Comparison of ENCODE assay signal across 8 mouse cellular contexts in the genomic region with DNA sequence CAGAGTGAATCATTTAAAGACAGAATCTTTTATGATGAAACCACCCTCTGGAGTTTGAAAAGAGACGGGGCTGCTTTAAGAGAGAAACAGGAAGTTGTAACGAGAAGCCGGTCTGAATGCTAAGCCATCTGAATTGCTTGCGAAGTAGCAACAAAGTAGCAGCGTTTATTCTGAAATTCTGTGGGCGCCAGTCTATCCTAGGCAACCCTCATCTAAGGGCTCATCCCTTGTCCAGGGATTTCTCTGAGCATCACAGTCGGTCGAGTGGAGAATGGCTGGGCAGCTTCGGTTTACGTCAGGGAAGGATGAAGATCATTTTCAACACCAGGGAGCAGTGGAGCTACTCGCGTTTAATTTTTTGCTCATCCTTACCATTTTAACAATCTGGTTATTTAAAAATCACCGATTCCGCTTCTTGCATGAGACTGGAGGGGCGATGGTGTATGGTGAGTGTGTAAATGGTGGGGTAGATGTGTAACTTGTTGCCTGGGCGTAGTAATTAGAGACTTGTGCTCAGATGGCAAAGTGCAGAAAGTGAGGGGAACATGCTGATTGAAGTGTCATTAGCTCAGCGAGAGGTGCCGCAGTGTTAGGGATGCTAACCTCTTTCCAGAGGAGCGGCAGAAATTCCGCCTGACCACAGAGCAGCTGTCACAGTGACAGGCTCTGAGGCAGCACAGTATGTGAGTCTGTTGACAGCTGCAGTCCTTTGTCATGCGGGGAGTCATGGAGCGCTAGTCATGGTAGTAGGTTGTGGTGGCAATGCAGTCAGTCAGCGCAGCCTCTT. TPM values are rescaled to one million over a fixed set of nuclear protein-coding genes. Genes with fewer than 3 reads are reported as not detected.
DNase-seq lines count a peak whose midpoint lies in the region; ATAC-seq and TF ChIP-seq lines count a peak whose summit lies in the region.

A gene (plus strand): TSS at position 119 of the 787 bp plus-strand sequence.

- peak within 1 kb of the TSS; percentile 70 for H3K9ac ChIP-seq in heart, embryonic 16.5 days (ENCODE audit: low read length)
- peak within 1 kb of the TSS; percentile 75 for H3K9ac ChIP-seq in neural tube, embryonic 13.5 days

- no peak for TF ChIP-seq POLR2A in bone marrow macrophage, adult 2 months (IDR thresholded peaks at IDR 0.05; ENCODE audit: borderline replicate concordance, low read depth, low read length)
- TF ChIP-seq POLR2A in lung, adult 2 months (IDR thresholded peaks at IDR 0.05; ENCODE audit: borderline replicate concordance, extremely low read depth, low read depth, low read length), result no peak

- peaks cover 32% of the 10 kb centered on the region for H3K4me1 ChIP-seq in bone marrow macrophage, adult 2 months (ENCODE audit: control insufficient read depth, insufficient read depth, low read length)
- H3K4me1 ChIP-seq in erythroblast, embryonic 14.5 days (ENCODE audit: control insufficient read depth), result peaks cover 4% of the 10 kb centered on the region
- no peaks in the 10 kb centered on the region for H3K4me1 ChIP-seq in heart, embryonic 16.5 days (ENCODE audit: control insufficient read depth, insufficient read depth, low read length)
- H3K4me1 ChIP-seq in lung, adult 2 months (ENCODE audit: control insufficient read depth, insufficient read depth, low read length), result peaks cover 2% of the 10 kb centered on the region; the same call in 1 of the 2 replicates
- peaks cover 22% of the 10 kb centered on the region for H3K4me1 ChIP-seq in neural tube, embryonic 13.5 days (replicated peaks)

- peak within 1 kb of the TSS; percentile 85 for H3K4me2 ChIP-seq in heart, embryonic 16.5 days (ENCODE audit: low read depth, low read length)
- H3K4me2 ChIP-seq in neural tube, embryonic 13.5 days, result peak within 1 kb of the TSS; percentile 89

- DNase-seq in CD8-positive naive resting alpha-beta T cell, adult 2 months (ENCODE audit: low read depth in 2 of 2, low spot score in 2 of 2), result peak; percentile 19 to 40
- DNase-seq in layer of hippocampus, adult 8-10 months (ENCODE audit: low spot score in 2 of 2), result peak; percentile 51 to 59
- peak; percentile 30 for DNase-seq in lung, adult 2 months
- DNase-seq in ovary, postnatal 36 days (ENCODE audit: low spot score), result no peak

- TF ChIP-seq CTCF in bone marrow macrophage, adult 2 months (IDR thresholded peaks at IDR 0.05; ENCODE audit: low read depth, low read length), result no peak
- no peak for TF ChIP-seq CTCF in lung, adult 2 months (IDR thresholded peaks at IDR 0.05; ENCODE audit: insufficient read depth, low read length)

- peak within 1 kb of the TSS; percentile 80 for H3K27ac ChIP-seq in bone marrow macrophage, adult 2 months (ENCODE audit: insufficient read depth, low read depth, low read length)
- H3K27ac ChIP-seq in heart, embryonic 16.5 days (ENCODE audit: low read length), result peak within 1 kb of the TSS; percentile 71
- peak within 1 kb of the TSS; percentile 73 for H3K27ac ChIP-seq in neural tube, embryonic 13.5 days (replicated peaks)

- H3K36me3 ChIP-seq in erythroblast, embryonic 14.5 days (ENCODE audit: control insufficient read depth), result no peaks in the 10 kb centered on the region
- no peaks in the 10 kb centered on the region for H3K36me3 ChIP-seq in heart, embryonic 16.5 days (ENCODE audit: control insufficient read depth, insufficient read depth)
- H3K36me3 ChIP-seq in neural tube, embryonic 13.5 days, result no peaks in the 10 kb centered on the region

- H3K27me3 ChIP-seq in erythroblast, embryonic 14.5 days (ENCODE audit: control insufficient read depth), result peaks cover 7% of the 10 kb centered on the region
- H3K27me3 ChIP-seq in heart, embryonic 16.5 days (ENCODE audit: control insufficient read depth, insufficient read depth, low read length), result no peaks in the 10 kb centered on the region
- H3K27me3 ChIP-seq in neural tube, embryonic 13.5 days, result no peaks in the 10 kb centered on the region

- peak within 1 kb of the TSS; percentile 67 for H3K4me3 ChIP-seq in bone marrow macrophage, adult 2 months (ENCODE audit: insufficient read depth, low read length)
- H3K4me3 ChIP-seq in erythroblast, embryonic 14.5 days (replicated peaks), result peak within 1 kb of the TSS; percentile 46
- H3K4me3 ChIP-seq in heart, embryonic 16.5 days (ENCODE audit: low read length), result peak within 1 kb of the TSS; percentile 73
- H3K4me3 ChIP-seq in lung, adult 2 months (replicated peaks; ENCODE audit: extremely low read depth, low read depth, low read length), result peak within 1 kb of the TSS; percentile 76
- H3K4me3 ChIP-seq in neural tube, embryonic 13.5 days, result peak within 1 kb of the TSS; percentile 55

- peak; percentile 42 for ATAC-seq in heart, embryonic 16.5 days (replicated peaks; ENCODE audit: extremely low read depth, insufficient read depth, low FRiP score)
- peak; percentile 89 for ATAC-seq in neural tube, embryonic 13.5 days (ENCODE audit: low read depth)

- no peaks in the 10 kb centered on the region for H3K9me3 ChIP-seq in erythroblast, embryonic 14.5 days (ENCODE audit: control insufficient read depth, low read length)
- H3K9me3 ChIP-seq in heart, embryonic 16.5 days (replicated peaks; ENCODE audit: control insufficient read depth, low read length), result no peaks in the 10 kb centered on the region
- no peaks in the 10 kb centered on the region for H3K9me3 ChIP-seq in neural tube, embryonic 13.5 days

- WGBS in heart, embryonic 16.5 days, result 1% methylated on average over 23 of the region's 23 CpGs
- WGBS in lung, adult 2 months, result under 1% methylated on average over 23 of the region's 23 CpGs
- WGBS in neural tube, embryonic 13.5 days, result 2% methylated on average over 23 of the region's 23 CpGs

RNA-seq across cellular contexts. Expression of the gene that starts here (rescaled TPM):
- 115 and 127 TPM in 2 replicates for polyA plus RNA-seq in bone marrow macrophage, adult 2 months (2012; ENCODE audit: insufficient read depth, insufficient read length, missing spikeins)
- polyA plus RNA-seq in erythroblast, embryonic 14.5 days (2012), result 0.02 and 0.03 TPM in 2 replicates
- 4.5 and 6.3 TPM in 2 replicates for polyA plus RNA-seq in heart, embryonic 16.5 days (2015; fragmentation: Nextera tagmentation; extraction: Ambion mirVana)
- 10 to 100 TPM; 15.3 to 22.8 (median 19.3) TPM for total RNA-seq in layer of hippocampus, adult 8-10 months (2022)
- polyA plus RNA-seq in lung, adult 2 months (2012; rRNA removed), result 3.0 and 4.0 TPM in 2 replicates
- polyA plus RNA-seq in neural tube, embryonic 13.5 days (2015; fragmentation: Nextera tagmentation; extraction: Ambion mirVana), result 13.2 and 13.9 TPM in 2 replicates
